Mouse (Mus musculus): ENCODE data around the gene Rnf130.

DNA sequence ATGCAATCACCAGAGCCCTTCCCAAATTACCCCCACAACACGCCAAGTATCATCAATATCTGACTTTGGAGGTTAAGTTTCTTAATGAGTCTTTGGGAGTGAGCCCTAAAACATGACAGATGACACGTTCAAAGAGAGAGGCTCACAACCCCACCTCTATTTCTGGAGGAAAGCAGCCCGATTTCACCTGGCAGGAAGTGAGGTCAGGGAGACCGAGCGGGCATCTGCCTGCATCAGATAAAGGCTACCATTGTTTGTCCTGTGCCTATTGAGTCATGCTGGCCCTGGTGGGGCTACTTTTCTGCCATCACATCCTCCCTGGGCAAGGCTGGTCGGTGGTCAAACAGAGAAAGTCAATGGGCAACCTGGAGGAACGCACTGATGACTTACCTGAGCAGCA, 7.6 kb upstream of the Rnf130 start:
- no peak for TF ChIP-seq CTCF (IDR thresholded peaks at IDR 0.05; ENCODE audit: low read depth)
- no peak for TF ChIP-seq EP300 (optimal IDR thresholded peaks at IDR 0.05)

All from stomach, postnatal 0 days (tissue).